Mouse (Mus musculus) heart, embryonic 12.5 days (tissue): ENCODE results near the gene Dlg1. TPM values are rescaled to one million over a fixed set of nuclear protein-coding genes. Genes with fewer than 3 reads are reported as not detected.

Experiments used
- ATAC-seq: fragments of 200-750 bp; cut with Nextera tagmentation; 2 replicates; pipeline ENCODE4 v1.8.0; 2017; ENCODE audit warnings: moderate TSS enrichment, moderate library complexity; ENCODE audit not compliant: insufficient number of reproducible peaks, low FRiP score
- H3K27ac ChIP-seq: fragments of 300-500 bp; sonication (generic); 2 replicates; pipeline ENCODE4 v1.5.1; 2016; ENCODE audit warnings: mild to moderate bottlenecking, moderate library complexity; ENCODE audit not compliant: poor library complexity, severe bottlenecking
- H3K27me3 ChIP-seq: fragments of 300-500 bp; sonication (generic); replicated peaks from 2 replicates; pipeline ENCODE4 v1.6.1; 2016; ENCODE audit warnings: mild to moderate bottlenecking, moderate library complexity
- H3K36me3 ChIP-seq: fragments of 300-500 bp; sonication (generic); 2 replicates; pipeline ENCODE4 v1.6.1; 2016; ENCODE audit warnings: mild to moderate bottlenecking, moderate library complexity
- H3K4me1 ChIP-seq: fragments of 300-500 bp; sonication (generic); replicated peaks from 2 replicates; pipeline ENCODE4 v1.6.1; 2016; ENCODE audit warnings: mild to moderate bottlenecking
- H3K4me2 ChIP-seq: fragments of 300-500 bp; sonication (generic); 2 replicates; pipeline ENCODE4 v1.6.1; 2016; ENCODE audit warnings: mild to moderate bottlenecking, moderate library complexity
- H3K4me3 ChIP-seq: fragments of 300-500 bp; sonication (generic); 2 replicates; pipeline ENCODE4 v1.5.1; 2016; ENCODE audit warnings: mild to moderate bottlenecking
- H3K9ac ChIP-seq: fragments of 300-500 bp; sonication (generic); 2 replicates; pipeline ENCODE4 v1.6.1; 2016; ENCODE audit warnings: mild to moderate bottlenecking, moderate library complexity
- H3K9me3 ChIP-seq: fragments of 300-500 bp; sonication (generic); replicated peaks from 2 replicates; pipeline ENCODE4 v1.6.1; 2016; ENCODE audit warnings: mild to moderate bottlenecking, moderate library complexity
- WGBS: fragments of 180-500 bp; shearing (Covaris S2); methylation state at CpG from one replicate; pipeline ENCODE4 v1.1.7; 2016; 5-methylcytosine and 5-hydroxymethylcytosine counted together
- polyA plus RNA-seq: library from polyadenylated mRNA; unstranded; fragments of >200 nt; fragmentation: Nextera tagmentation; extraction: Ambion mirVana; gene quantifications from 2 replicates; pipeline ENCODE4 v1.2.1, GENCODE M21; 2016

Dlg1 gene
- polyA plus RNA-seq, 1 experiment from 2014 or later, result 21.9 TPM

- Histone ChIP-seq H3K4me1 (peaks cover 15% of the 10 kb centered on the region), H3K27ac (no peak overlapping the region), H3K9ac (0 out of 2 replicates have a peak overlapping the region, but pooled peaks have one; percentile 43), H3K36me3 (no peaks in the 10 kb centered on the region), H3K9me3 (no peaks in the 10 kb centered on the region), H3K4me3 (peak overlapping the region; percentile 43), H3K4me2 (peak overlapping the region; percentile 72), H3K27me3 (0 out of 2 replicates have a peak, but pooled peaks cover 3% of the 10 kb centered on the region)
- 26% methylated on average over 20 of the region's 20 CpGs for WGBS
- ATAC-seq, result peak; percentile 55; the same call in 1 of the 2 replicates
Measured at GRCm38 (mm10) chr16:31905891-31906825, 242.9 kb downstream of the Dlg1 start.

- no peaks in the 10 kb centered on the region for H3K36me3 ChIP-seq
- 0 out of 2 replicates have a peak, but pooled peaks cover 3% of the 10 kb centered on the region for H3K27me3 ChIP-seq
- H3K4me2 ChIP-seq, result peak overlapping the region; percentile 72
- 0 out of 2 replicates have a peak overlapping the region, but pooled peaks have one; percentile 43 for H3K9ac ChIP-seq
- H3K27ac ChIP-seq, result no peak overlapping the region
- peak overlapping the region; percentile 43 for H3K4me3 ChIP-seq
- H3K4me1 ChIP-seq, result peaks cover 15% of the 10 kb centered on the region
- 4% methylated on average over 9 of the region's 9 CpGs for whole genome bisulfite sequencing
- ATAC-seq, result no peak; the same call in 1 of the 2 replicates
- H3K9me3 ChIP-seq, result no peaks in the 10 kb centered on the region
Measured at GRCm38 (mm10) chr16:31906896-31907295, 243.7 kb downstream of the Dlg1 start.

GRCm38 (mm10) chr16:31908959-31909358 is 245.7 kb downstream of the Dlg1 start:
- Histone ChIP-seq H3K9me3 (no peaks in the 10 kb centered on the region), H3K4me2 (peak overlapping the region; percentile 27), H3K4me3 (no peak overlapping the region), H3K27ac (no peak overlapping the region), H3K27me3 (0 out of 2 replicates have a peak, but pooled peaks cover 3% of the 10 kb centered on the region), H3K36me3 (no peaks in the 10 kb centered on the region), H3K4me1 (peaks cover 15% of the 10 kb centered on the region), H3K9ac (no peak overlapping the region)
- 53% methylated on average over 11 of the region's 11 CpGs for WGBS
- ATAC-seq, result no peak

GRCm38 (mm10) chr16:31910281-31910847 is 247.1 kb downstream of the Dlg1 start:
- no peaks in the 10 kb centered on the region for H3K27me3 ChIP-seq
- H3K4me1 ChIP-seq, result peaks cover 15% of the 10 kb centered on the region
- H3K27ac ChIP-seq, result no peak overlapping the region
- no peak for ATAC-seq
- H3K9ac ChIP-seq, result no peak overlapping the region
- WGBS, result 50% methylated on average over 10 of the region's 10 CpGs
- H3K4me3 ChIP-seq, result no peak overlapping the region
- H3K4me2 ChIP-seq, result no peak overlapping the region
- H3K36me3 ChIP-seq, result no peaks in the 10 kb centered on the region
- H3K9me3 ChIP-seq, result no peaks in the 10 kb centered on the region

- Histone ChIP-seq H3K9ac (peak overlapping the region; percentile 53; the same call in 1 of the 2 replicates), H3K4me3 (no peak overlapping the region), H3K4me2 (no peak overlapping the region), H3K27me3 (peaks cover 13% of the 10 kb centered on the region; the same call in 1 of the 2 replicates), H3K9me3 (no peaks in the 10 kb centered on the region; the same call in 1 of the 2 replicates), H3K4me1 (no peaks in the 10 kb centered on the region; the same call in 1 of the 2 replicates), H3K27ac (no peak overlapping the region), H3K36me3 (no peaks in the 10 kb centered on the region)
- ATAC-seq, result no peak
- WGBS, result 64% methylated on average over 11 of the region's 11 CpGs
Measured at GRCm38 (mm10) chr16:31917776-31918175, 254.5 kb downstream of the Dlg1 start.

- no peaks in the 10 kb centered on the region for H3K36me3 ChIP-seq
- H3K4me1 ChIP-seq, result no peaks in the 10 kb centered on the region; the same call in 1 of the 2 replicates
- peak overlapping the region; percentile 24; the same call in 1 of the 2 replicates for H3K4me3 ChIP-seq
- 4% methylated on average over 14 of the region's 14 CpGs for WGBS
- no peak for ATAC-seq
- H3K4me2 ChIP-seq, result peak overlapping the region; percentile 62
- H3K9ac ChIP-seq, result peak overlapping the region; percentile 53
- peaks cover 13% of the 10 kb centered on the region; the same call in 1 of the 2 replicates for H3K27me3 ChIP-seq
- no peaks in the 10 kb centered on the region; the same call in 1 of the 2 replicates for H3K9me3 ChIP-seq
- no peak overlapping the region for H3K27ac ChIP-seq
Measured at GRCm38 (mm10) chr16:31918248-31918724, 255.0 kb downstream of the Dlg1 start.

GRCm38 (mm10) chr16:31924368-31924767 is 261.1 kb downstream of the Dlg1 start:
- 0 out of 2 replicates have a peak, but pooled peaks cover 3% of the 10 kb centered on the region for H3K27me3 ChIP-seq
- H3K4me1 ChIP-seq, result peaks cover 8% of the 10 kb centered on the region; the same call in 1 of the 2 replicates
- no peak overlapping the region for H3K4me3 ChIP-seq
- no peak overlapping the region for H3K9ac ChIP-seq
- H3K4me2 ChIP-seq, result no peak overlapping the region
- no peaks in the 10 kb centered on the region for H3K36me3 ChIP-seq
- no peak overlapping the region for H3K27ac ChIP-seq
- WGBS, result 78% methylated on average over 6 of the region's 6 CpGs
- no peaks in the 10 kb centered on the region; the same call in 1 of the 2 replicates for H3K9me3 ChIP-seq
- ATAC-seq, result no peak

Other genes starting within 250 kb of the Dlg1 start
- gene Bdh1, start 241.2 kb upstream of the Dlg1 start, polyA plus RNA-seq, result 12.5 and 15.6 TPM in 2 replicates
- 0.09 and 0.15 TPM in 2 replicates for gene Meltf, start 215.4 kb downstream of the Dlg1 start, polyA plus RNA-seq